Mouse (Mus musculus): Measurements from ENCODE around the gene Gm2974. TPM values are rescaled to one million over a fixed set of nuclear protein-coding genes. Genes with fewer than 3 reads are reported as not detected.

The Gm2974 gene
- polyA plus RNA-seq (2012; rRNA removed; ENCODE audit: low replicate concordance), result not detected in 2 replicates

GRCm38 (mm10) chr14:4182491-4183210, at the start of gene Gm2974:
Gm2974 (plus strand) TSS chr14:4182576.

GRCm38 (mm10) chr14:4164730-4165129, 17.6 kb upstream of the Gm2974 start, which contains the start of gene Gm3127:
Gm3127 (plus strand) TSS chr14:4165030.

GRCm38 (mm10) chr14:4249331-4249730, 67.0 kb downstream of the Gm2974 start, which contains the start of gene Gm3138:
Gm3138 (plus strand) TSS chr14:4249631.

Other genes with a start within 250 kb of the Gm2974 start
- gene Gm3095, start 219.0 kb upstream of the Gm2974 start, polyA plus RNA-seq (2012; rRNA removed; ENCODE audit: low replicate concordance), result not detected in 2 replicates
- gene Gm3099, start 184.2 kb upstream of the Gm2974 start, polyA plus RNA-seq (2012; rRNA removed; ENCODE audit: low replicate concordance), result not detected in 2 replicates
- not detected in 2 replicates for gene Gm5796, start 158.6 kb upstream of the Gm2974 start, polyA plus RNA-seq (2012; rRNA removed; ENCODE audit: low replicate concordance)
- not detected in 2 replicates for gene Gm3115, start 98.5 kb upstream of the Gm2974 start, polyA plus RNA-seq (2012; rRNA removed; ENCODE audit: low replicate concordance)
- gene Gm8108, start 72.0 kb upstream of the Gm2974 start, polyA plus RNA-seq (2012; rRNA removed; ENCODE audit: low replicate concordance), result 0.22 TPM in 1 of 2 replicates, not detected in the other
- not detected in 2 replicates for gene Gm3127, start 17.5 kb upstream of the Gm2974 start, polyA plus RNA-seq (2012; rRNA removed; ENCODE audit: low replicate concordance)
- not detected in 2 replicates for gene Gm3138, start 67.1 kb downstream of the Gm2974 start, polyA plus RNA-seq (2012; rRNA removed; ENCODE audit: low replicate concordance)
- not detected in 2 replicates for gene Gm3149, start 134.7 kb downstream of the Gm2974 start, polyA plus RNA-seq (2012; rRNA removed; ENCODE audit: low replicate concordance)
- not detected in 2 replicates for gene 2610042L04Rik, start 152.2 kb downstream of the Gm2974 start, polyA plus RNA-seq (2012; rRNA removed; ENCODE audit: low replicate concordance)
- not detected in 2 replicates for gene Gm3159, start 214.9 kb downstream of the Gm2974 start, polyA plus RNA-seq (2012; rRNA removed; ENCODE audit: low replicate concordance)
- 0.33 TPM in 1 of 2 replicates, not detected in the other for gene Gm3164, start 232.9 kb downstream of the Gm2974 start, polyA plus RNA-seq (2012; rRNA removed; ENCODE audit: low replicate concordance)
- gene Gm3173, start 248.4 kb downstream of the Gm2974 start, polyA plus RNA-seq (2012; rRNA removed; ENCODE audit: low replicate concordance), result not detected in 2 replicates

All from mammary gland, adult 2 months (tissue).